Mouse (Mus musculus) bone marrow, adult 2 months (tissue): Measurements from ENCODE around the gene Olfr875. TPM values are rescaled to one million over a fixed set of nuclear protein-coding genes. Genes with fewer than 3 reads are reported as not detected.

Experiments
- H3K27ac ChIP-seq: fragments of 200-500 bp; 2 replicates; pipeline ENCODE4 v1.5.1; 2012; ENCODE audit warnings: low read depth, mild to moderate bottlenecking, control low read depth, inconsistent platforms, low read length; ENCODE audit not compliant: control insufficient read depth, poor library complexity, insufficient read depth
- H3K4me1 ChIP-seq: fragments of 200-500 bp; 2 replicates; pipeline ENCODE4 v1.6.1; 2011; ENCODE audit warnings: low read length; ENCODE audit not compliant: control insufficient read depth, insufficient read depth
- H3K4me3 ChIP-seq: fragments of 200-500 bp; replicated peaks from 2 replicates; pipeline ENCODE3; 2011; ENCODE audit warnings: mild to moderate bottlenecking, low read depth, low read length, control low read depth; ENCODE audit not compliant: control insufficient read depth
- CTCF ChIP-seq: fragments of 200-500 bp; IDR thresholded peaks from 2 replicates; pipeline ENCODE4 v1.5.1; 2011; ENCODE audit warnings: low read length, control low read depth; ENCODE audit not compliant: control insufficient read depth, insufficient read depth
- POLR2A ChIP-seq: fragments of 200-500 bp; IDR thresholded peaks from 2 replicates; pipeline ENCODE4 v1.6.1; 2011; ENCODE audit warnings: low read depth, mild to moderate bottlenecking, control low read depth, low read length, borderline replicate concordance; ENCODE audit not compliant: control insufficient read depth
- WGBS: fragments of 180-500 bp; shearing (Covaris S2); methylation state at CpG from one replicate; pipeline ENCODE4 v1.1.7; 2018; 5-methylcytosine and 5-hydroxymethylcytosine counted together
- polyA plus RNA-seq: library from polyadenylated mRNA; stranded (reverse); fragments of >200 nt; gene quantifications from 2 replicates; pipeline ENCODE4 v1.2.4, GENCODE M21; 2011; ENCODE audit warnings: low replicate concordance; ENCODE audit not compliant: missing spikeins, insufficient read depth, insufficient read length

Olfr875 gene
- polyA plus RNA-seq, 1 experiment: not detected

- TF ChIP-seq CTCF: no peak
- no peak for TF ChIP-seq POLR2A
- H3K27ac ChIP-seq: no peak overlapping the region
- H3K4me3 ChIP-seq: no peak overlapping the region
- no peaks in the 10 kb centered on the region for H3K4me1 ChIP-seq
- WGBS: 69% methylated on average over 2 of the region's 2 CpGs
Observed at GRCm38 (mm10) chr9:37808976-37809375, 37.3 kb downstream of the Olfr875 start.

DNA sequence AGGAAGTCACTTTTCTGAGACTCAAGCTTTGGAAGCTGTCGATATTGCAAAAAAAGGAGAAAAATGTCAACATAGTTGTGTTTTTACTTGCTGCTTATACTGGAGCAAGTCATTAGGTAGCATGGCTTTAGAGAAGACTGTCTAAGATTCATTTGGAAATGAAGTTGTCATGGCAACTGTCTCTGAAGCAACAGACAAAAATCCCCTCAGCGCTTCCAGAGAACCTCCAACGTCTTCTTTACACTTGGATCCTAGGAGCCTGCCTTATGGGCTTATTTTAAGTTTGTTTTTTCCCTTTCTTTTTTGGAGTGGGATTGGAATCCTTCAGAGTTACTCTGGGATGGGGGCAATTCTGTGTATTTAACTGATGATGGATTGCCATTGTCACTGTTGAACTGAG, 43.0 kb downstream of the Olfr875 start:
- H3K4me3 ChIP-seq: no peak overlapping the region
- WGBS: 87% methylated on average over 3 of the region's 3 CpGs

More for the DNA sequence above, 43.0 kb downstream of the Olfr875 start:
- no peak overlapping the region for H3K27ac ChIP-seq
- no peaks in the 10 kb centered on the region for H3K4me1 ChIP-seq
- TF ChIP-seq CTCF: no peak
- no peak for TF ChIP-seq POLR2A

Other genes with a start within 250 kb of the Olfr875 start
- 10.8 and 13.7 TPM in 2 replicates for gene Esam, start 243.8 kb upstream of the Olfr875 start, polyA plus RNA-seq
- gene Vsig2, start 232.6 kb upstream of the Olfr875 start, polyA plus RNA-seq: 4.0 and 12.2 TPM in 2 replicates
- 92.9 and 101 TPM in 2 replicates for gene Nrgn, start 219.0 kb upstream of the Olfr875 start, polyA plus RNA-seq
- gene Siae, start 216.2 kb upstream of the Olfr875 start, polyA plus RNA-seq: 1.9 and 7.2 TPM in 2 replicates
- gene Spa17, start 158.1 kb upstream of the Olfr875 start, polyA plus RNA-seq: 1.4 and 3.7 TPM in 2 replicates
- gene Tbrg1, start 114.5 kb upstream of the Olfr875 start, polyA plus RNA-seq: 17.4 and 49.2 TPM in 2 replicates
- gene Panx3, start 102.6 kb upstream of the Olfr875 start, polyA plus RNA-seq: not detected in 2 replicates
- gene Olfr160, start 55.6 kb upstream of the Olfr875 start, polyA plus RNA-seq: 0.36 and 0.57 TPM in 2 replicates
- not detected in 2 replicates for gene Olfr874, start 26.8 kb upstream of the Olfr875 start, polyA plus RNA-seq
- not detected in 2 replicates for gene Olfr876, start 31.2 kb downstream of the Olfr875 start, polyA plus RNA-seq
- not detected in 2 replicates for gene Olfr877, start 82.4 kb downstream of the Olfr875 start, polyA plus RNA-seq
- not detected in 2 replicates for gene Olfr145, start 124.9 kb downstream of the Olfr875 start, polyA plus RNA-seq
- not detected in 2 replicates for gene Olfr878, start 146.0 kb downstream of the Olfr875 start, polyA plus RNA-seq
- gene Olfr881, start 220.0 kb downstream of the Olfr875 start, polyA plus RNA-seq: 0.35 TPM in 1 of 2 replicates, not detected in the other